Mouse (Mus musculus) thymus, adult 2 months (tissue): ENCODE results near the gene Mrtfa.

ENCODE experiments used
- CTCF ChIP-seq: fragments of 200-500 bp; IDR thresholded peaks from 2 replicates; pipeline ENCODE4 v1.5.1; 2012; ENCODE audit warnings: mild to moderate bottlenecking, control low read depth, low read length, moderate library complexity, borderline replicate concordance; ENCODE audit not compliant: control insufficient read depth, poor library complexity, insufficient read depth; ENCODE audit errors: extremely low read depth
- POLR2A ChIP-seq: fragments of 200-500 bp; IDR thresholded peaks from 2 replicates; pipeline ENCODE4 v1.6.1; 2012; ENCODE audit warnings: mild to moderate bottlenecking, low read length, control low read depth, moderate library complexity; ENCODE audit not compliant: control insufficient read depth, poor library complexity, insufficient read depth; ENCODE audit errors: extremely low read depth

DNA sequence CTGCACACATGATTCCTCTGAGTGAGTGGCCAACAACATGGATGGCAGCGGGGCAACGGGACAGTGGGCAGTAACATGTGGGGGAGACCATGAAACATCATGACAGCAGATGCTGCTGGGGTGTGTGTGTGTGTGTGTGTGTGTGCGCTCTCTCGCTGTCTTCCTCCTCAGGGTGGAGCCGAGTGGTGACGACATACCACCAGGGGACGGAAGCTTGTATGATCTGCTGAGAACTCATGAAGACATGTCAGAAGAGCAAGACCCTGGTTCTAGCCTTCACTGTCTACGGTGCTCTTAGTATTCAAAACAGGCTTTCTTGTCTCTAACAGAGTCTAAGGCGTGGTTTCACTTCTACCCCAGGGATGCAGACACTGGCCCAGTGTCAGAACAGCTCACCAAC, 146.1 kb downstream of the Mrtfa start:
- no peak for TF ChIP-seq POLR2A
- TF ChIP-seq CTCF = no peak
